Mouse (Mus musculus) heart, postnatal 0 days (tissue): Measurements from ENCODE around the gene Sars2.

Source experiments
- CTCF ChIP-seq: IDR thresholded peaks from 2 replicates; pipeline ENCODE4 v1.5.1; 2016; ENCODE audit warnings: antibody characterized with exemption, control low read depth, low read depth
- EP300 ChIP-seq: IDR thresholded peaks from 2 replicates; pipeline ENCODE4 v1.6.1; 2016; ENCODE audit warnings: antibody characterized with exemption, low read depth

GRCm38 (mm10) chr7:28788307-28789195 is 46.8 kb downstream of the Sars2 start, which contains the start of gene Rinl:
- TF ChIP-seq CTCF (no peak), EP300 (no peak)
